Mouse (Mus musculus): ENCODE results near the gene Tmco4.

DNA sequence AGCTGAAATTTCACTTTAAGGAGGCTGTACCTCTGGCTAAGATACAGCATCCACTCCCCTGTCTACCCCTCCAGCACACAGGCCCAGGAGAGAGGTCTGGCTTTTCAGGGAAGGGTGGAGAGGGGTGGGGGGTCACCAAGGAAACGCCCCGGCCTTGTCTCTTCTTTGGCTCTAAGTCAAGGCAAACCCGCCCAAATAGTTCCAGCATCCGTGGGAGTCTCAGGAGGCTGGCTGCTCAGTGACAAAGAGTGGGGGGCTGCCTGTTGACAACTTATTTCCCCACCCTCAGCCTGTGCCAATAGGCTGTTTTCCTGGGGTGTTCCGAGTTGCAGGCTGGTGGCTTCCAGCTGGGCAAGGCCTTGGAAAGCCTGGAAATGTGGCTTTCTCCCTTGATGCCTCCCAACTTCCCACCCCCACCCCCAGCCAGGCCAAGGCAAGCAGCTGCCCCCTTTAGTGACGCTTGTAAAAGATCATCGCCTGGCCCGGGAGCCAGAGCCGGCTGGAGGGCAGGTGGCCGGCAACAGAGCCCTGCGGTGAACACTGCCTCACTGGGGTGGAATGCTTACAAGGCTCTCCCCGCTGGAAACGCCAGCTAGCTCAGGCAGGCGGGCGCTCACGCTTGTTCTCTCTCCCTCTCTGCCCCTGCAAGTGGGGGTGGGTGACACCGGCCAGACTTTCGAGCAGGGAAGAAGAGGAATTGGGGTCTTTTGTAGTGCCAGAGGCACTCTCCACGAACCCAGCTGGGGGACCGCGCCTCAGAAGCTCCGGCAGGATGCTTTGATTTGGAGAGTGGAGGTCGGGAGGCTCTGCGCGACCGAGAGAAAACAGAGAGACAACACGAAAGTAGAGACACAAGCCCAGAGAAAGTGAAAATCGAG lies 119.0 kb downstream of the Tmco4 start:
- TF ChIP-seq CTCF (IDR thresholded peaks at IDR 0.05; ENCODE audit: low read depth) (no peak), EP300 (IDR thresholded peaks at IDR 0.05; ENCODE audit: low read depth) (no peak)
